Mouse (Mus musculus): Measurements from ENCODE around the gene Gm49387. TPM values are rescaled to one million over a fixed set of nuclear protein-coding genes. Genes with fewer than 3 reads are reported as not detected.

The Gm49387 gene
- polyA plus RNA-seq, 1 experiment from 2014 or later: 1.1 TPM

DNA sequence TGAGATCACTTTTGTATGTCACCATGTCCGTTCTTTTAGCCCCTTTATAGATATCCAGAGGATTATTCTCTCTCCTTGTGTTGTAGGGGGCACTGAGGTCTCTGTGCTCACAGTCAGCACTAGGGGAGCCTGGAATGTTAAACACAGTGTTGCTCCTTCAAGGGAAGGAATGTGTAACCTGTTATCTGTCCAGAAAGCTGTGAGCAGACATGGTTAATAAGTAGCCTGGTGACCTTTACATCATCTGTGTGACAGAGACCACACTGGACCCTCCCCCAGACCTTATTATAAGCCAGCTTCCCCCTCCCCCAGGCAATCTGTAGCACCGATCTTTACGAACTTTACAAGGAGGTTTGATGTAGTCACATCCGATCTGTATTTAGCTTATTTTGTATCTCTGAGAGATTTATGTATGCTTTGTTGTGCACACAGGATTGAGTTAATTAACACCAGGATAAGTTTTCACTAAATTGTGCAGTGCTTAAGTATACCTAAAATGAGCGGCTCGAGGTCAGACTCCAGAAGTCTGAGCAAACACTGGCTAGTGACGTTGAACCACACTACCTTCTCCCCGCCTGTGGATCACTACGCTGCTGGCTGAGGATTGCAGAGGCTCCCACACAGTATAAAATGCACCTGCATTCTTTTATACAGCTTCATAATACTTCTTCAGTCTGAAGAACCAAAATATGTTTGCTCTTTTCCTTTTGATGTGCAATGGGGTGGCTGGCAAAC lies 75.0 kb downstream of the Gm49387 start:
- no peaks in the 10 kb centered on the region for H3K9me3 ChIP-seq
- no peak overlapping the region for H3K9ac ChIP-seq
- no peak overlapping the region for H3K4me3 ChIP-seq
- peaks cover 24% of the 10 kb centered on the region for H3K4me1 ChIP-seq
- H3K27ac ChIP-seq: no peak overlapping the region
- H3K4me2 ChIP-seq: no peak overlapping the region
- ATAC-seq (ENCODE audit: insufficient number of reproducible peaks, insufficient read depth, low FRiP score, low TSS enrichment, low read depth): no peak
- no peaks in the 10 kb centered on the region for H3K36me3 ChIP-seq
- no peaks in the 10 kb centered on the region for H3K27me3 ChIP-seq
- 49% methylated on average over 9 of the region's 9 CpGs for WGBS

DNA sequence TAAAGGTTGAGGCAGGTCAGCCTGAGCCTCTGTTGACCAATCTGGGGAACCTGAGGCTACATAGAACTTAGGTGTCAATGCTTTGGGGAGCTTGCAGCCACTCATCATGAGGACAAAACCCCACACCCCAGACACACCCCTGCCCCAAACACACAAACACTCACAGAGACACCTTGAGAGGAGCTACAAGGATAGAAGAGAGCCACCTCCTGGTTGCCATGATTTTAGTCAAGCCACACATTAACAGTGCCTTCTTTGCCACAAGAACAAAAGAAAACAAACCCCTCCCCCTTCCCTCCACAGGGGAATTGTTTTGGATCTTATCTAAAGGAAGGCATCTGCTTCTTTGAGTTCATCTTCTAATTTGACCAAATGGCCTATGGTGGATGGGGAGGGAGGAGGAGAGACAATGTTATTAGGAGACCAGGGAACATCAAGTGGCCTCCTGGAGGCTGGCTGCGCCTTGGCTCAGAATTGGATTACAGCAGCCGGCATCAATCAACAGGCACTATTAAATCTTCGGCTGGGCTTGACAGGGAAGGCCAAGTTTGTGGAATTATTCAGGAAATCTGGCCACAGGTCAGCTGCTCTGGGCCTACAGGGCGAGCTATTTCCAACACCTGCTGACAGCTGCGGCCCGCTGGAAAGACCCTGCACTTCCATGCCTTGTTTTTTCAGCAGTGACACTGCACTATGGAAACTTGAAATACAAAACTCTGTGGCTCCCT lies 76.1 kb downstream of the Gm49387 start:
- Histone ChIP-seq H3K4me3 (no peak overlapping the region), H3K9me3 (no peaks in the 10 kb centered on the region), H3K9ac (no peak overlapping the region), H3K27ac (no peak overlapping the region), H3K4me1 (peaks cover 23% of the 10 kb centered on the region), H3K4me2 (no peak overlapping the region), H3K36me3 (no peaks in the 10 kb centered on the region), H3K27me3 (no peaks in the 10 kb centered on the region)
- 15% methylated on average over 6 of the region's 6 CpGs for WGBS
- no peak for ATAC-seq (ENCODE audit: insufficient number of reproducible peaks, insufficient read depth, low FRiP score, low TSS enrichment, low read depth)

DNA sequence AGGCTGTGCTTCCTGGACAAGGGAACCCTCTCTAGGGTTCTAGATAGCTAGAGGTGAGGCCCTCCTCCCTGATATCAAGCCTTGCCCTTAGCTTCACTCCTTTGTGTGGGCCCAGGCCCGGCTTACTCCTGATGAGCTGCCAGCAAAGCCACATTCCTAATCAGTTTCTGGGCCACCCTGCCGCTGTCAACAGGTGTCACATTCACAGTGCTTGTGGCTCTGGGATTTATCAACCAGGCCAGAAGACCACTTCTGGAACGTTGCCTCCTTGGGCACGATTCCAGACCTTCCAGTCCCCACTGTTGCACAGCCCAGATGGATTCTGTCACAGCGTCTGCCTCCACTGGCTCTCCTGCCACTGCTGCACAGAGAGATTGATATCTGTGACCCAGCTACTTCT lies 79.8 kb downstream of the Gm49387 start:
- no peak overlapping the region for H3K9ac ChIP-seq
- WGBS: 53% methylated on average over 5 of the region's 5 CpGs
- H3K4me2 ChIP-seq: no peak overlapping the region
- H3K27ac ChIP-seq: no peak overlapping the region
- ATAC-seq (ENCODE audit: insufficient number of reproducible peaks, insufficient read depth, low FRiP score, low TSS enrichment, low read depth): no peak
- H3K4me3 ChIP-seq: no peak overlapping the region
- H3K4me1 ChIP-seq: peaks cover 20% of the 10 kb centered on the region
- no peaks in the 10 kb centered on the region for H3K36me3 ChIP-seq
- H3K27me3 ChIP-seq: no peaks in the 10 kb centered on the region
- H3K9me3 ChIP-seq: no peaks in the 10 kb centered on the region

GRCm38 (mm10) chr14:31559216-31559615 lies 81.5 kb downstream of the Gm49387 start:
- peaks cover 7% of the 10 kb centered on the region; the same call in 1 of the 2 replicates for H3K4me1 ChIP-seq
- no peaks in the 10 kb centered on the region for H3K27me3 ChIP-seq
- ATAC-seq (ENCODE audit: insufficient number of reproducible peaks, insufficient read depth, low FRiP score, low TSS enrichment, low read depth): no peak
- H3K27ac ChIP-seq: no peak overlapping the region
- H3K9me3 ChIP-seq: no peaks in the 10 kb centered on the region
- no peak overlapping the region for H3K4me3 ChIP-seq
- no peaks in the 10 kb centered on the region for H3K36me3 ChIP-seq
- no peak overlapping the region for H3K4me2 ChIP-seq
- H3K9ac ChIP-seq: no peak overlapping the region
- 57% methylated on average over 5 of the region's 5 CpGs for WGBS

DNA sequence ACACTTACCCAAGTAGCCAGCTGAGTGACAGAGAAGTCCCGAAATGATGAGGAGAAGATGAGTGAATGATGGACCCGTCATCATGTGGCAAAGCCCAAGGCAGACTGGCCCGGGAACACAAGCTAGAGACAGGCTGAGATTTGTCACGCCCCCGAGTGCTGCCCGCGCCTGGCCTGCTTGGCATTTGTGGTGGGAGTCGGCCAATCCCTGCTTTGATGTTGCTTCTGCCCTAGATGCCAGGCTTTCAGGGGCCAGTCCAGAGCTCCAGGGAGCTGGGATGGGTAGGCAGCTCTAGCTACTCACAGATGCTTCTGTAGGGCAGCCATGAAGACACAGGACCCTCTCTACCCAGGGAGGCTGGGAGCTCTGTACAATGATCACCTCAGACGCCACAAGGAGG lies 82.9 kb downstream of the Gm49387 start:
- Histone ChIP-seq H3K4me1 (peaks cover 7% of the 10 kb centered on the region; the same call in 1 of the 2 replicates), H3K9me3 (no peaks in the 10 kb centered on the region), H3K36me3 (no peaks in the 10 kb centered on the region), H3K9ac (no peak overlapping the region), H3K4me2 (no peak overlapping the region), H3K4me3 (no peak overlapping the region), H3K27ac (no peak overlapping the region), H3K27me3 (no peaks in the 10 kb centered on the region)
- no peak for ATAC-seq (ENCODE audit: insufficient number of reproducible peaks, insufficient read depth, low FRiP score, low TSS enrichment, low read depth)
- 67% methylated on average over 9 of the region's 9 CpGs for WGBS

GRCm38 (mm10) chr14:31557273-31557672 lies 83.4 kb downstream of the Gm49387 start:
- Histone ChIP-seq H3K9ac (no peak overlapping the region), H3K27ac (no peak overlapping the region), H3K4me2 (no peak overlapping the region), H3K36me3 (no peaks in the 10 kb centered on the region), H3K27me3 (no peaks in the 10 kb centered on the region), H3K9me3 (no peaks in the 10 kb centered on the region), H3K4me1 (peaks cover 7% of the 10 kb centered on the region; the same call in 1 of the 2 replicates), H3K4me3 (no peak overlapping the region)
- no peak for ATAC-seq (ENCODE audit: insufficient number of reproducible peaks, insufficient read depth, low FRiP score, low TSS enrichment, low read depth)
- 88% methylated on average over 8 of the region's 8 CpGs for WGBS

DNA sequence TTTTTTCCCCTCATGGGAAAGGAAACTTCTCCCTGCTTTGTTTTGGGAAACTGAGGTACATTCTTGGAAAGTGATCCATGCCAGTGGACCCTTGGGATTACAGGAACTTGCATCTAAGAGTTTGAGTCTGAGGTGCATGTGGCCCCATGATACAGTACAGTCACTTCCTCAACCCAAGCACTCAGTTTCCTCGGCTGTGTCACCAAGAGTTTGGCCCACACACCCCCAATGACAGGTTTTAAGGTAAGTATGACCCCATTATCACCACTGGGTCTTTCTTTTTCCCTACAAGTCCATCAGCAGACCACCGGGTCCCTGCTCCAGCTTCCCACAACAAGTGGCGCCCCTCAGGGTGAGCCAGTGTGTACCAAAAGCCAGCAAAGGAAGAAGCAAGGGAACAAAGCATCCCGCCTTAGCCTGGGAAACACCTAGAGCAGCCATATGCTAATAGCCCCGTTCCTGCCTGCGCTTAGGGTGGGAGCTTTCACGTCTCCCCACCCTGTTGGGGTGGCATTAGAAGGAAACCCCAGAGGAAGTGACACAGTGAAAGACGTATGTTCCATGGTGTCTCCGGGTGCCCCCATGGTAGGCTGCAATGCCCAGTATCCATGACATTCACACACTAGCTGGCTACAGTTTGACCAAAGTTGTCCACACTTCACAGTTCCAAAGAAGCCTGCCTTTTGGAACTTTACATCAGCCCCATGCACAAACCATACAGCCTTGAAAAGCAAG lies 84.0 kb downstream of the Gm49387 start:
- no peak overlapping the region for H3K4me3 ChIP-seq
- no peak for ATAC-seq (ENCODE audit: insufficient number of reproducible peaks, insufficient read depth, low FRiP score, low TSS enrichment, low read depth)
- H3K9me3 ChIP-seq: no peaks in the 10 kb centered on the region
- no peak overlapping the region for H3K4me2 ChIP-seq
- no peak overlapping the region for H3K27ac ChIP-seq
- no peak overlapping the region for H3K9ac ChIP-seq
- no peaks in the 10 kb centered on the region for H3K36me3 ChIP-seq
- H3K27me3 ChIP-seq: no peaks in the 10 kb centered on the region
- peaks cover 7% of the 10 kb centered on the region; the same call in 1 of the 2 replicates for H3K4me1 ChIP-seq
- 80% methylated on average over 9 of the region's 9 CpGs for WGBS

DNA sequence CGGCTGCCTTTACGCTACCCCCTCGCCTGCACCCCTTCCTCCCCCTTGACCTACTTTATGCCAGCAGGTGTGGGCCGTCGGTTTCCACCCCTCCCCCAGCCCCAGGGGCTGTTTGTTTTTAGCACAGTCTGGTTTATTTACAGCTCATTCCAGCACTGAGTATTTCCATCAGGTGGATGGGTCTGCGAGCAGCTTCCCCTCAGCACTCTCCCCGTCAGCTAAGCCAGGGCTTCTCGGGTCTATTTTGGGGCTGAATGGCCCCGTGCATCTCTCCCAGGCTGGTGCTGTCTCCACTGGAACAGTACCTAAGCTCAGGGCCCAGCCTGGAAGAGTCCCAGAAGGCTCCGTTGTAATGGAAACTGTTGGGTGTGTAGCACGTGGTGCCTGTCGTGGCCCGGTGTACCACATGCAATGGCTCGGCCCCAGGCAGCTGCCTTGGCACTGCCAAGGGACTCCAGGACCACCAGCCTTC lies 84.7 kb downstream of the Gm49387 start:
- H3K4me1 ChIP-seq: peaks cover 7% of the 10 kb centered on the region; the same call in 1 of the 2 replicates
- H3K27me3 ChIP-seq: no peaks in the 10 kb centered on the region
- no peak overlapping the region for H3K27ac ChIP-seq
- no peak overlapping the region for H3K4me3 ChIP-seq
- H3K9me3 ChIP-seq: no peaks in the 10 kb centered on the region
- H3K4me2 ChIP-seq: no peak overlapping the region
- no peaks in the 10 kb centered on the region for H3K36me3 ChIP-seq
- 66% methylated on average over 14 of the region's 14 CpGs for WGBS
- H3K9ac ChIP-seq: no peak overlapping the region
- ATAC-seq (ENCODE audit: insufficient number of reproducible peaks, insufficient read depth, low FRiP score, low TSS enrichment, low read depth): no peak

- H3K4me3 ChIP-seq: no peak overlapping the region
- H3K4me1 ChIP-seq: peaks cover 7% of the 10 kb centered on the region; the same call in 1 of the 2 replicates
- H3K9ac ChIP-seq: no peak overlapping the region
- no peaks in the 10 kb centered on the region for H3K27me3 ChIP-seq
- H3K4me2 ChIP-seq: no peak overlapping the region
- no peak overlapping the region for H3K27ac ChIP-seq
- WGBS: 83% methylated on average over 7 of the region's 7 CpGs
- ATAC-seq (ENCODE audit: insufficient number of reproducible peaks, insufficient read depth, low FRiP score, low TSS enrichment, low read depth): no peak
- no peaks in the 10 kb centered on the region for H3K9me3 ChIP-seq
- H3K36me3 ChIP-seq: no peaks in the 10 kb centered on the region
Measured at GRCm38 (mm10) chr14:31555021-31555420, 85.7 kb downstream of the Gm49387 start.

DNA sequence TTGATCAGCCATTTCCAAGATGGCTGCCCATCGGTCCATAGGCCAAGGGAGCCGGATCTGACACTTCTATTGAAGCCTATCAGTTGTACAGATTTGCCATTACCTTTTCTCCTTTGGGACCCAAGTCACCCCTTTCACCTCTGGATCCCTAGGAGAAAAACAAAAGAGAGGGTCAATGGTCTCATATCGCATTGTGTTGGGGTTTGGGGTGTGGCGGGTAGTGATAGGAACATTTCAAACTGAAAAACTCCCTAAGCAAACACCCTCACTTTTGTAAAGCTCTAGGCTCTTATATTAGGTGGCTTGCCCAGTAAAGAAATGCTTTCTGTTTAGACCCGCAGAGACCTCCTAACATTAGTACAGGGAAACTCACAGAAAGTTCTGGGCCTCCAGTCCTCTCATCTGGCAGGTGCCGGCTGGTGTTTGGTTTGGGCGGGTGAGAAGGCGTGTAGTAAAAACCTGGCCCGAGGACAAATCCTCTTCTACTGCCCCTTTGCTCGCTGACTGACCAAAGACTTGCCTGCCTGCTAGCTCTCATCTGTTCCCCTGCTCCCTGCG lies 96.7 kb downstream of the Gm49387 start:
- Histone ChIP-seq H3K4me2 (no peak overlapping the region), H3K4me3 (no peak overlapping the region), H3K27me3 (no peaks in the 10 kb centered on the region), H3K36me3 (no peaks in the 10 kb centered on the region), H3K4me1 (no peaks in the 10 kb centered on the region), H3K9ac (no peak overlapping the region), H3K27ac (no peak overlapping the region), H3K9me3 (no peaks in the 10 kb centered on the region)
- 78% methylated on average over 11 of the region's 11 CpGs for WGBS
- no peak for ATAC-seq (ENCODE audit: insufficient number of reproducible peaks, insufficient read depth, low FRiP score, low TSS enrichment, low read depth)

GRCm38 (mm10) chr14:31537298-31537697 lies 103.4 kb downstream of the Gm49387 start:
- ATAC-seq (ENCODE audit: insufficient number of reproducible peaks, insufficient read depth, low FRiP score, low TSS enrichment, low read depth): no peak

More at GRCm38 (mm10) chr14:31537298-31537697, 103.4 kb downstream of the Gm49387 start:
- Histone ChIP-seq H3K4me2 (no peak overlapping the region), H3K4me3 (no peak overlapping the region), H3K36me3 (no peaks in the 10 kb centered on the region), H3K9me3 (no peaks in the 10 kb centered on the region), H3K27me3 (no peaks in the 10 kb centered on the region), H3K9ac (no peak overlapping the region), H3K27ac (no peak overlapping the region), H3K4me1 (peaks cover 8% of the 10 kb centered on the region)
- WGBS: 75% methylated on average over 6 of the region's 6 CpGs
